Mouse (Mus musculus) Patski (cell line): ENCODE results near the gene Fgfr3. TPM values are rescaled to one million over a fixed set of nuclear protein-coding genes. Genes with fewer than 3 reads are reported as not detected.

Experiments used
- ATAC-seq: fragments of 100-300 bp; one replicate; pipeline ENCODE4 v1.8.0; 2021
- CTCF ChIA-PET: fragments of 350-600 bp; sonication (Branson Sonifier 250); formaldehyde crosslinking; loops from one replicate; lab custom pipeline; 2022; ENCODE audit warnings: inconsistent platforms; lab: Charles Lee
- POLR2A ChIA-PET: fragments of 350-600 bp; sonication (Branson Sonifier 250); formaldehyde crosslinking; loops from one replicate; lab custom pipeline; 2022; ENCODE audit warnings: antibody characterized with exemption, inconsistent platforms; lab: Charles Lee
- DNase-seq: peaks from one replicate; pipeline ENCODE4 v3.0.0-alpha.2; 2011; ENCODE audit warnings: low read depth, low spot score
- H3K27me3 ChIP-seq: fragments of 371-371 bp; one replicate; pipeline ENCODE4 v1.5.1; 2021
- CTCF ChIP-seq: fragments of 100-300 bp; IDR thresholded peaks from one replicate; pipeline ENCODE4 v1.5.1; 2021
- in situ Hi-C: fragments of 300-500 bp; cut with MboI; formaldehyde crosslinking; loops from 3 replicates; pipeline ENCODE4 v1.11.1; 2018; ENCODE audit warnings: low pct_unique_long_range_greater_than_20kb, mixed read lengths
- polyA plus RNA-seq: library from polyadenylated mRNA; unstranded; gene quantifications from one replicate; pipeline ENCODE4 v1.2.3, GENCODE M21; 2021

Gene Fgfr3
- polyA plus RNA-seq, 1 experiment from 2014 or later: 3.7 TPM

- H3K27me3 ChIP-seq: no peaks in the 10 kb centered on the region
- TF ChIP-seq CTCF: no peak
- ChIA-PET CTCF (interaction anchor here (1.9 kb wide), 1 partner anchor 64 kb away, joined by 6 read pairs; no protein-coding TSS in a partner anchor), POLR2A (no interaction called here)
- ATAC-seq: no peak
- in situ Hi-C loops: loop anchor here (5.0 kb wide), 1 partner anchor 63 kb away; no protein-coding TSS in a partner anchor
- no peak for DNase-seq
Measured at GRCm38 (mm10) chr5:33740548-33740947, 19.1 kb downstream of the Fgfr3 start.

GRCm38 (mm10) chr5:33743481-33743880, 22.0 kb downstream of the Fgfr3 start:
- no peak for TF ChIP-seq CTCF
- ATAC-seq (no peak), DNase-seq (no peak)
- no peaks in the 10 kb centered on the region for H3K27me3 ChIP-seq
- CTCF ChIA-PET: interaction anchor here (1.1 kb wide), 1 partner anchor 8 kb away, joined by 3 read pairs; no protein-coding TSS in a partner anchor
- POLR2A ChIA-PET: interaction anchor here (1.2 kb wide), 1 partner anchor 11 kb away, joined by 3 read pairs; no protein-coding TSS in a partner anchor
- in situ Hi-C loops: loop anchor here (5.0 kb wide), 1 partner anchor 66 kb away; no protein-coding TSS in a partner anchor

GRCm38 (mm10) chr5:33777195-33777594, 55.7 kb downstream of the Fgfr3 start:
- no peak for DNase-seq
- TF ChIP-seq CTCF: no peak
- in situ Hi-C loops: no loop called here
- no peaks in the 10 kb centered on the region for H3K27me3 ChIP-seq
- CTCF ChIA-PET: no interaction called here
- no peak for ATAC-seq
- POLR2A ChIA-PET: interaction anchor here (0.6 to 1.2 kb wide), 2 partner anchors 41 to 51 kb away, joined by 3 to 4 read pairs; no protein-coding TSS in a partner anchor

GRCm38 (mm10) chr5:33781964-33782344, 60.5 kb downstream of the Fgfr3 start:
- no peak for DNase-seq
- no peaks in the 10 kb centered on the region for H3K27me3 ChIP-seq
- POLR2A ChIA-PET: interaction anchor here (1.1 kb wide), 2 partner anchors 10 to 18 kb away, joined by 3 to 5 read pairs; no protein-coding TSS in a partner anchor
- CTCF ChIA-PET: no interaction called here
- ATAC-seq: peak; percentile 2
- TF ChIP-seq CTCF: no peak
- in situ Hi-C loops: loop anchor here (5.0 kb wide), 1 partner anchor 35 kb away; no protein-coding TSS in a partner anchor

- ChIA-PET CTCF (interaction anchor here (0.8 to 1.0 kb wide), 2 partner anchors 10 to 18 kb away, joined by 3 read pairs; no protein-coding TSS in a partner anchor), POLR2A (interaction anchor here (1.0 to 1.1 kb wide), 3 partner anchors 11 to 36 kb away, joined by 3 to 5 read pairs (median 5); no protein-coding TSS in a partner anchor)
- TF ChIP-seq CTCF: peak; percentile 63
- in situ Hi-C loops: loop anchor here (5.0 kb wide), 1 partner anchor 35 kb away; no protein-coding TSS in a partner anchor
- ATAC-seq: peak; percentile 100
- DNase-seq: peak; percentile 63
- H3K27me3 ChIP-seq: no peaks in the 10 kb centered on the region
Measured at GRCm38 (mm10) chr5:33782345-33782998, 61.0 kb downstream of the Fgfr3 start, which contains the start of gene Letm1. Gene Letm1 (minus strand): TSS chr5:33782817.

GRCm38 (mm10) chr5:33782999-33783390, 61.5 kb downstream of the Fgfr3 start:
- ChIA-PET POLR2A (interaction anchor here (1.0 to 1.1 kb wide), 2 partner anchors 11 to 36 kb away, joined by 5 read pairs; no protein-coding TSS in a partner anchor), CTCF (interaction anchor here (0.8 to 1.0 kb wide), 2 partner anchors 11 to 18 kb away, joined by 3 read pairs; no protein-coding TSS in a partner anchor)
- in situ Hi-C loops: loop anchor here (5.0 kb wide), 1 partner anchor 34 kb away; no protein-coding TSS in a partner anchor
- no peaks in the 10 kb centered on the region for H3K27me3 ChIP-seq
- ATAC-seq (peak; percentile 42), DNase-seq (no peak)
- TF ChIP-seq CTCF: no peak

Other genes with a start within 250 kb of the Fgfr3 start
- 48.0 TPM for gene Fam53a, start 92.0 kb upstream of the Fgfr3 start, polyA plus RNA-seq
- gene Gm9903, start 91.7 kb upstream of the Fgfr3 start, polyA plus RNA-seq: 0.56 TPM
- gene Slbp, start 69.1 kb upstream of the Fgfr3 start, polyA plus RNA-seq: 77.3 TPM
- gene Tacc3, start 63.5 kb upstream of the Fgfr3 start, polyA plus RNA-seq: 63.4 TPM
- 40.5 TPM for gene Tmem129, start 63.3 kb upstream of the Fgfr3 start, polyA plus RNA-seq
- 64.9 TPM for gene Letm1, start 61.1 kb downstream of the Fgfr3 start, polyA plus RNA-seq
- 69.6 TPM for gene Nsd2, start 99.1 kb downstream of the Fgfr3 start, polyA plus RNA-seq
- gene Nelfa, start 214.7 kb downstream of the Fgfr3 start, polyA plus RNA-seq: 30.6 TPM